Mouse (Mus musculus) olfactory bulb, adult 2 months (tissue): ENCODE data around the gene Zfyve28.

Source experiments
- CTCF ChIP-seq: fragments of 200-500 bp; IDR thresholded peaks from 2 replicates; pipeline ENCODE4 v1.5.1; 2012; ENCODE audit warnings: low read depth, mild to moderate bottlenecking, low read length, moderate library complexity; ENCODE audit not compliant: insufficient read depth
- POLR2A ChIP-seq: fragments of 200-500 bp; IDR thresholded peaks from 2 replicates; pipeline ENCODE4 v1.6.1; 2012; ENCODE audit warnings: mild to moderate bottlenecking, low read depth, low read length, moderate library complexity; ENCODE audit not compliant: insufficient read depth

DNA sequence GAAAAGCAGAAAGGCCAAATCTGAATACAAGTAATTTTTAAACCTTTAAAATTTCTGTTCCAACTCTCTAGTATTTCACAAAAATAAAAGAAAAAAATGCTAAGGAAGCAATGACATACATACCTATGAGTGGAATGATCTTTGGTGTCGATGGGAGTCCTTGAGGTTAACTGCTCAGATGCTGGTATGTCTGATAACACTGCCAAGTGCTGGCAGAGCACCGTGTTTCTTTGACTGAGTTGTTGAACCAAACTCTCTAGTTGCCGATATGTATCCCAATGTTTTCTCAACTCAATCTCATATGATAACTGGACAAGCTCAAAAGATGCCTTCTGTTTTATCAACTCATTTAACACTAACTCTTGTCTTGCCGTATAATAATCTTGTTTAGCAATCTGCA, 122.5 kb downstream of the Zfyve28 start:
- TF ChIP-seq CTCF (no peak), POLR2A (no peak)
